Mouse (Mus musculus) adrenal gland (tissue): ENCODE results near the gene Fam19a2.

Experiments used
- intact Hi-C: fragments of 180-260 bp; cut with DNase I; formaldehyde crosslinking; loops from one replicate; pipeline ENCODE4 v1.15.1; 2025
- long read RNA-seq, 2 experiments: library from polyadenylated mRNA; unstranded; transcript quantifications; one replicate each; pipeline ENCODE4 v2.0.0; 2020; ENCODE audit warnings: borderline replicate concordance in 1 of 2; ENCODE audit not compliant: insufficient replicate concordance in 1 of 2

The Fam19a2 gene
- long read RNA-seq, experiment 1, partial matches to known transcripts, result 0 of 1 reads
- long read RNA-seq, experiment 1, other reads (novel, unspliced or antisense), result 1 of 1 reads
- long read RNA-seq, experiment 2, result 0 reads

GRCm38 (mm10) chr10:123263876-123264309, at the start of gene Fam19a2:
Fam19a2 (plus strand) TSS chr10:123263996.
- intact Hi-C loops, result no loop called here

GRCm38 (mm10) chr10:123222785-123223184, 41.0 kb upstream of the Fam19a2 start:
- intact Hi-C loops, result no loop called here

GRCm38 (mm10) chr10:123229420-123229819, 34.4 kb upstream of the Fam19a2 start:
- intact Hi-C loops, result no loop called here

- intact Hi-C loops, result no loop called here
Observed at GRCm38 (mm10) chr10:123248063-123248462, 15.7 kb upstream of the Fam19a2 start.

- intact Hi-C loops, result no loop called here
Observed at GRCm38 (mm10) chr10:123251904-123252303, 11.9 kb upstream of the Fam19a2 start.

GRCm38 (mm10) chr10:123254299-123254698, 9.5 kb upstream of the Fam19a2 start:
- intact Hi-C loops, result no loop called here

GRCm38 (mm10) chr10:123255674-123256348, 8.0 kb upstream of the Fam19a2 start:
- intact Hi-C loops, result no loop called here

- intact Hi-C loops, result no loop called here
Observed at GRCm38 (mm10) chr10:123264461-123265191, 830 bp downstream of the Fam19a2 start.

- intact Hi-C loops, result no loop called here
Observed at GRCm38 (mm10) chr10:123265241-123265790, 1.5 kb downstream of the Fam19a2 start.

GRCm38 (mm10) chr10:123268568-123268967, 4.8 kb downstream of the Fam19a2 start:
- intact Hi-C loops, result no loop called here

GRCm38 (mm10) chr10:123274554-123274953, 10.8 kb downstream of the Fam19a2 start:
- intact Hi-C loops, result no loop called here

GRCm38 (mm10) chr10:123307300-123307699, 43.5 kb downstream of the Fam19a2 start:
- intact Hi-C loops, result no loop called here

- intact Hi-C loops, result no loop called here
Observed at GRCm38 (mm10) chr10:123326271-123326670, 62.5 kb downstream of the Fam19a2 start.

GRCm38 (mm10) chr10:123341280-123341679, 77.5 kb downstream of the Fam19a2 start:
- intact Hi-C loops, result no loop called here

- intact Hi-C loops, result no loop called here
Observed at GRCm38 (mm10) chr10:123342591-123343236, 78.9 kb downstream of the Fam19a2 start.

- intact Hi-C loops, result no loop called here
Observed at GRCm38 (mm10) chr10:123346301-123346700, 82.5 kb downstream of the Fam19a2 start.

GRCm38 (mm10) chr10:123353667-123354066, 89.9 kb downstream of the Fam19a2 start:
- intact Hi-C loops, result no loop called here

- intact Hi-C loops, result no loop called here
Observed at GRCm38 (mm10) chr10:123357010-123357409, 93.2 kb downstream of the Fam19a2 start.

GRCm38 (mm10) chr10:123360492-123360891, 96.7 kb downstream of the Fam19a2 start:
- intact Hi-C loops, result no loop called here

GRCm38 (mm10) chr10:123364628-123365027, 100.8 kb downstream of the Fam19a2 start:
- intact Hi-C loops, result no loop called here

GRCm38 (mm10) chr10:123367152-123367864, 103.5 kb downstream of the Fam19a2 start:
- intact Hi-C loops, result no loop called here
